Mouse (Mus musculus) testis, adult 2 months (tissue): ENCODE results near the gene Cep55.

Source experiments
- CTCF ChIP-seq: fragments of 200-500 bp; IDR thresholded peaks from 2 replicates; pipeline ENCODE4 v1.5.1; 2012; ENCODE audit warnings: low read depth, mild to moderate bottlenecking, inconsistent platforms, low read length, moderate library complexity; ENCODE audit not compliant: control insufficient read depth, insufficient read depth, insufficient replicate concordance
- POLR2A ChIP-seq: fragments of 200-500 bp; IDR thresholded peaks from 2 replicates; pipeline ENCODE4 v1.6.1; 2012; ENCODE audit warnings: low read depth, mild to moderate bottlenecking, inconsistent platforms, low read length, moderate library complexity; ENCODE audit not compliant: control insufficient read depth

GRCm38 (mm10) chr19:38034696-38035095 lies 20.1 kb upstream of the Cep55 start:
- no peak for TF ChIP-seq CTCF
- no peak for TF ChIP-seq POLR2A
